ENCODE assay signal across 8 mouse cellular contexts in genomic region chr7:67952777-67953700, GRCm38 (mm10). TPM values are rescaled to one million over a fixed set of nuclear protein-coding genes. Genes with fewer than 3 reads are reported as not detected.
DNase-seq lines count a peak whose midpoint lies in the region; TF ChIP-seq lines count a peak whose summit lies in the region.

Igf1r (plus strand) TSS chr7:67952827.

- peak within 1 kb of the TSS; percentile 99 for H3K27ac ChIP-seq in bone marrow, adult 2 months (ENCODE audit: control insufficient read depth, insufficient read depth, low read depth, low read length, poor library complexity)
- H3K27ac ChIP-seq in forebrain, embryonic 10.5 days, result peak within 1 kb of the TSS; percentile 100

- H3K4me3 ChIP-seq in bone marrow, adult 2 months (replicated peaks; ENCODE audit: control insufficient read depth, low read depth, low read length), result peak within 1 kb of the TSS; percentile 94
- H3K4me3 ChIP-seq in forebrain, embryonic 10.5 days, result peak within 1 kb of the TSS; percentile 97

- DNase-seq in ES-CJ7 (ENCODE audit: low read depth, low spot score), result peak; percentile 37
- peak; percentile 67 for DNase-seq in forebrain, embryonic 10.5 days (ENCODE audit: extremely low spot score, low spot score)
- DNase-seq in heart, postnatal 25 days (ENCODE audit: low spot score), result peak; percentile 27
- no peak for DNase-seq in layer of hippocampus, adult 8-10 months (ENCODE audit: low spot score in 2 of 2)
- peak; percentile 77 for DNase-seq in lung, postnatal 10 days
- peak; percentile 67 for DNase-seq in retina, embryonic 14.5 days (ENCODE audit: low spot score)
- peak; percentile 37 for DNase-seq in yolk sac, embryonic 10.5 days (ENCODE audit: low spot score)

- H3K27me3 ChIP-seq in forebrain, embryonic 10.5 days (ENCODE audit: poor library complexity, severe bottlenecking), result peaks cover 12% of the 10 kb centered on the region

- under 1% methylated on average over 62 of the region's 62 CpGs for WGBS in bone marrow, adult 2 months
- WGBS in forebrain, embryonic 10.5 days, result under 1% methylated on average over 61 of the region's 62 CpGs

- no peaks in the 10 kb centered on the region for H3K9me3 ChIP-seq in forebrain, embryonic 10.5 days

- intact Hi-C loops in heart, postnatal 25 days (cut with DNase I), result loop anchor here (5.0 to 10.0 kb wide), 2 partner anchors 119 to 278 kb away; no protein-coding TSS in a partner anchor

- peaks cover 2% of the 10 kb centered on the region; the same call in 1 of the 2 replicates for H3K4me1 ChIP-seq in bone marrow, adult 2 months (ENCODE audit: control insufficient read depth, insufficient read depth, low read length)
- peaks cover 66% of the 10 kb centered on the region for H3K4me1 ChIP-seq in forebrain, embryonic 10.5 days

- TF ChIP-seq POLR2A in bone marrow, adult 2 months (IDR thresholded peaks at IDR 0.05; ENCODE audit: borderline replicate concordance, control insufficient read depth, low read depth, low read length), result no peak

- TF ChIP-seq CTCF in bone marrow, adult 2 months (IDR thresholded peaks at IDR 0.05; ENCODE audit: control insufficient read depth, insufficient read depth, low read length), result no peak

- H3K36me3 ChIP-seq in forebrain, embryonic 10.5 days (replicated peaks), result no peaks in the 10 kb centered on the region

RNA-seq across cellular contexts. Expression of gene Igf1r, which starts in this region (rescaled TPM):
- polyA plus RNA-seq in bone marrow, adult 2 months (2011; ENCODE audit: insufficient read depth, insufficient read length, low replicate concordance, missing spikeins), result 8.7 and 21.3 TPM in 2 replicates
- 18.8 and 20.8 TPM in 2 replicates for polyA plus RNA-seq in forebrain, embryonic 10.5 days (2016; fragmentation: Nextera tagmentation; extraction: Ambion mirVana)
- total RNA-seq in heart, postnatal 25 days (2021), result 10 to 100 TPM; 12.7 to 18.8 TPM
- 10 to 100 TPM; 36.7 to 55.9 (median 50.7) TPM for total RNA-seq in layer of hippocampus, adult 8-10 months (2022)

Comparison
In these comparisons a context has a peak if more than half of its experiments do, and no peak if none do; other contexts are left out.
1. DNase-seq: peak in ES-CJ7 (single experiment), forebrain, embryonic 10.5 days (single experiment), heart, postnatal 25 days (single experiment), lung, postnatal 10 days (single experiment), retina, embryonic 14.5 days (single experiment) and yolk sac, embryonic 10.5 days (single experiment); none in layer of hippocampus, adult 8-10 months (0 of 2).